Mouse (Mus musculus): Measurements from ENCODE around the gene Zswim1. TPM values are rescaled to one million over a fixed set of nuclear protein-coding genes. Genes with fewer than 3 reads are reported as not detected.
A peak's percentile ranks its signal among the peaks of the same experiment; 100 is the strongest.

Zswim1 gene
- 8.6 TPM in 2 replicates for polyA plus RNA-seq (2014; fragmentation: Nextera tagmentation; extraction: Ambion mirVana)

DNA sequence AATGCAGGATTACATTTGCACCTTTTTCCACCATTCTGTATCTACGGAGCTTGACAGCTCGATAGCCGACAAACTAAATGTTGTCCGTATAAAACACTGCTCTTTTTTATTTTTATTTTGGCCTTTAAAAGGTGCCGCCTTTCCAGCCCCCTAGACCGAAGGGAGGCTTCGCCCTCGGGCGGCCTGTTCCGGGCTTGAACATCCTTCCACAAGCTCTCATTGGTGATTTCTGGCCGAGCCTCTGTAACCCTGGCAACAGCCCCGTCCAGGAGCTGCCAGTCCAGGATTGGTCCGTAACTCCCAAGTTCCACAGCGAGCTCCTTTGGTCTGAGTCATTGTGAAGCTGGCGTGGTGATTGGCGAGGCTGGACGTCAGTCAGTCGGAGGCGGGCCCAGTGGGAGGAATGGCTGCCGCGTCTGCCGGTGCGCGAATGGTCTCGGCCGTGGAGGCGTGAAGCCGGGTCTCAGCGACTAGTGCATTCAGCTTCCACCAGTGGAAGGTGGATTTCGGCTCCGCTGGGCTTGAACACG lies at the start of gene Zswim1:
Zswim1 (plus strand) TSS at position 51 of the 530 bp plus-strand sequence.
- H3K4me1 ChIP-seq (ENCODE audit: control insufficient read depth in 2 of 2, insufficient read depth in 2 of 2, low read length in 2 of 2), result peaks cover under 1 to 4% of the 10 kb centered on the region in 2 experiments; a peak in 1 of 4 replicates
- H3K27ac ChIP-seq (replicated peaks in 1 of 2; ENCODE audit: control insufficient read depth in 1 of 2, insufficient read depth in 1 of 2, low read depth in 2 of 2, low read length in 2 of 2), result peak within 1 kb of the TSS; percentile 71 to 75
- H3K36me3 ChIP-seq (ENCODE audit: control insufficient read depth, insufficient read depth, low read length), result peaks cover 48% of the 10 kb centered on the region
- no peaks in the 10 kb centered on the region for H3K27me3 ChIP-seq (ENCODE audit: control insufficient read depth, insufficient read depth, low read length)
- peak within 1 kb of the TSS; percentile 67 for H3K4me2 ChIP-seq (ENCODE audit: low read length)
- WGBS, result under 1% methylated on average over 32 of the region's 32 CpGs
- peak; percentile 97 for ATAC-seq (ENCODE audit: insufficient number of reproducible peaks, insufficient read depth, low FRiP score, low read depth)
- peak within 1 kb of the TSS; percentile 63 to 65 for H3K4me3 ChIP-seq (ENCODE audit: control insufficient read depth in 1 of 2, insufficient read depth in 1 of 2, low read depth in 1 of 2, low read length in 2 of 2)
- no peaks in the 10 kb centered on the region for H3K9me3 ChIP-seq (ENCODE audit: control insufficient read depth, low read length)
- peak within 1 kb of the TSS; percentile 79 for H3K9ac ChIP-seq (ENCODE audit: low read length)

DNA sequence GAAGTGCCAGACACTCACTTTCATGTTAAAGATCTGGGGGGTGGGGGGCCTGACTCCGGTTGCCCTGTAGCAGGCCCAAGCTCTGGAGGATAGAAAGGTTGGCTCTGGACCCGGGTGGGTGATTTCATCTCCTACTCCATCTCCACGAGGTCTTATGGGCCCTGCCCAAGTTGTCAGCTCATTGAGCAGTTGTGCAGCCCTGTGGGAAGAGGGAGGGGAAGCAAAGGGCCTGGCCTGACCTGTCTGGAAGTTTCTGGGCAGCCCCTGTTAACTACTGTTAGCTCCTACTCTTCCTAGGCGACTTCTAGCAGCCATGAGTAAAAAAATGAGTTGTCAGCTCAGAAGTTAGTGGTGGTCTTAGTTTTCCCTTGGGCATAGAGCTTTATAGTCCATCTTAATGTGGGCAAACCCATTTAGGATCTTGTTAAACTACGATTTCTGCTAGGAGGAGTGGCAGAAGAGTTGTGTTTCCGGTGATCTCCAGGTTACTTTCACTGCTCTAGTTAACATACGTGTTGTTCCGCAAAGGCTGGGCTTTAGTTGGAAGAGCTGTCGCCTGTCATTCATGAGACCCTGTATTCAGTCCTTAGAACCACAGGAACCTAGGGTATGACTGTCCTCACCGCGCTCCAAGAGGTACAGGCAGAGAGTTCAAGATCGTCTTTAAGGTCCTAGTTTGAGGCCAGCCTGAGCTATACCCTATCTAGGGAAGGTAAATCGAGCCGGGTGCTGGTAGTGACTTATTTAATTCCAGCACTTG lies 49.1 kb upstream of the Zswim1 start:
- 76% methylated on average over 14 of the region's 14 CpGs for WGBS
- H3K27ac ChIP-seq (replicated peaks in 1 of 2; ENCODE audit: control insufficient read depth in 1 of 2, insufficient read depth in 1 of 2, low read depth in 2 of 2, low read length in 2 of 2), result 0 out of 4 replicates have a peak overlapping the region, but pooled peaks of 1 of the 2 experiments have one; percentile 6
- ATAC-seq (ENCODE audit: insufficient number of reproducible peaks, insufficient read depth, low FRiP score, low read depth), result no peak

GRCm38 (mm10) chr2:164773989-164774364 lies 48.5 kb upstream of the Zswim1 start:
- Histone ChIP-seq H3K9me3 (ENCODE audit: control insufficient read depth, low read length) (no peaks in the 10 kb centered on the region), H3K4me3 (ENCODE audit: control insufficient read depth in 1 of 2, insufficient read depth in 1 of 2, low read depth in 1 of 2, low read length in 2 of 2) (no peak overlapping the region), H3K36me3 (ENCODE audit: control insufficient read depth, insufficient read depth, low read length) (peaks cover 29% of the 10 kb centered on the region), H3K27me3 (ENCODE audit: control insufficient read depth, insufficient read depth, low read length) (0 out of 2 replicates have a peak, but pooled peaks cover 5% of the 10 kb centered on the region), H3K27ac (replicated peaks in 1 of 2; ENCODE audit: control insufficient read depth in 1 of 2, insufficient read depth in 1 of 2, low read depth in 2 of 2, low read length in 2 of 2) (no peak overlapping the region), H3K9ac (ENCODE audit: low read length) (no peak overlapping the region), H3K4me1 (ENCODE audit: control insufficient read depth in 2 of 2, insufficient read depth in 2 of 2, low read length in 2 of 2) (peaks cover 13 to 23% of the 10 kb centered on the region in 2 experiments), H3K4me2 (ENCODE audit: low read length) (no peak overlapping the region)
- no peak for ATAC-seq (ENCODE audit: insufficient number of reproducible peaks, insufficient read depth, low FRiP score, low read depth)
- 72% methylated on average over 5 of the region's 5 CpGs for whole genome bisulfite sequencing

More for the DNA sequence above, 49.1 kb upstream of the Zswim1 start:
- 0 out of 2 replicates have a peak, but pooled peaks cover 5% of the 10 kb centered on the region for H3K27me3 ChIP-seq (ENCODE audit: control insufficient read depth, insufficient read depth, low read length)
- H3K4me1 ChIP-seq (ENCODE audit: control insufficient read depth in 2 of 2, insufficient read depth in 2 of 2, low read length in 2 of 2), result peaks cover 13 to 23% of the 10 kb centered on the region in 2 experiments
- H3K4me3 ChIP-seq (ENCODE audit: control insufficient read depth in 1 of 2, insufficient read depth in 1 of 2, low read depth in 1 of 2, low read length in 2 of 2), result no peak overlapping the region
- H3K36me3 ChIP-seq (ENCODE audit: control insufficient read depth, insufficient read depth, low read length), result peaks cover 30% of the 10 kb centered on the region
- H3K9me3 ChIP-seq (ENCODE audit: control insufficient read depth, low read length), result no peaks in the 10 kb centered on the region
- H3K4me2 ChIP-seq (ENCODE audit: low read length), result no peak overlapping the region
- no peak overlapping the region for H3K9ac ChIP-seq (ENCODE audit: low read length)

DNA sequence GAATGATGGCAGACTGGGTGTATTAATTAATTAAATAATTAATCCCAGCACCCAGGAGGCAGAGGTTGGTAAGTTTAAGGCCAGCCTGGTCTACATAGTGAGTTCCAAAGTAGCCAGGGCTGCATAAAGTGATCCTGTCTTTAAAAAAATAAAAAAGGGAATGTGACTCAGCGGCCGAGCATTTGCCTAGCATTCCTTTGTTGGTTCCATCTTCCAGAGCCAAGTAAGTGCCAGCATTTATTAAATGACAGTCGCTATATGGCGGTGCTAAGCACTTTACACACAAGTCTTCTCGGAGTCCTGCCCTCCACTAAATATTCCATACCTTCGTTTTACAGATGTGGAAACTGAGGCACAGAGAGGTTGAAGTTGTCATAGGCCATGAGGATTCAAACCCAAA lies 46.4 kb upstream of the Zswim1 start:
- no peak for ATAC-seq (ENCODE audit: insufficient number of reproducible peaks, insufficient read depth, low FRiP score, low read depth)
- H3K9me3 ChIP-seq (ENCODE audit: control insufficient read depth, low read length), result no peaks in the 10 kb centered on the region
- H3K36me3 ChIP-seq (ENCODE audit: control insufficient read depth, insufficient read depth, low read length), result peaks cover 27% of the 10 kb centered on the region
- no peak overlapping the region for H3K4me2 ChIP-seq (ENCODE audit: low read length)
- H3K27ac ChIP-seq (replicated peaks in 1 of 2; ENCODE audit: control insufficient read depth in 1 of 2, insufficient read depth in 1 of 2, low read depth in 2 of 2, low read length in 2 of 2), result no peak overlapping the region
- 0 out of 2 replicates have a peak, but pooled peaks cover 5% of the 10 kb centered on the region for H3K27me3 ChIP-seq (ENCODE audit: control insufficient read depth, insufficient read depth, low read length)
- H3K4me1 ChIP-seq (ENCODE audit: control insufficient read depth in 2 of 2, insufficient read depth in 2 of 2, low read length in 2 of 2), result peaks cover 11 to 12% of the 10 kb centered on the region in 2 experiments
- H3K4me3 ChIP-seq (ENCODE audit: control insufficient read depth in 1 of 2, insufficient read depth in 1 of 2, low read depth in 1 of 2, low read length in 2 of 2), result no peak overlapping the region
- H3K9ac ChIP-seq (ENCODE audit: low read length), result no peak overlapping the region
- 73% methylated on average over 6 of the region's 6 CpGs for WGBS

- Histone ChIP-seq H3K36me3 (ENCODE audit: control insufficient read depth, insufficient read depth, low read length) (peaks cover 21% of the 10 kb centered on the region), H3K9ac (ENCODE audit: low read length) (no peak overlapping the region), H3K9me3 (ENCODE audit: control insufficient read depth, low read length) (no peaks in the 10 kb centered on the region), H3K4me1 (ENCODE audit: control insufficient read depth in 2 of 2, insufficient read depth in 2 of 2, low read length in 2 of 2) (peaks cover 5 to 6% of the 10 kb centered on the region in 2 experiments; a peak in 3 of 4 replicates), H3K4me2 (ENCODE audit: low read length) (no peak overlapping the region), H3K4me3 (ENCODE audit: control insufficient read depth in 1 of 2, insufficient read depth in 1 of 2, low read depth in 1 of 2, low read length in 2 of 2) (no peak overlapping the region), H3K27ac (replicated peaks in 1 of 2; ENCODE audit: control insufficient read depth in 1 of 2, insufficient read depth in 1 of 2, low read depth in 2 of 2, low read length in 2 of 2) (no peak overlapping the region), H3K27me3 (ENCODE audit: control insufficient read depth, insufficient read depth, low read length) (0 out of 2 replicates have a peak, but pooled peaks cover 5% of the 10 kb centered on the region)
- WGBS, result 55% methylated on average over 17 of the region's 17 CpGs
- no peak for ATAC-seq (ENCODE audit: insufficient number of reproducible peaks, insufficient read depth, low FRiP score, low read depth)
Observed at GRCm38 (mm10) chr2:164776801-164777200, 45.7 kb upstream of the Zswim1 start.

DNA sequence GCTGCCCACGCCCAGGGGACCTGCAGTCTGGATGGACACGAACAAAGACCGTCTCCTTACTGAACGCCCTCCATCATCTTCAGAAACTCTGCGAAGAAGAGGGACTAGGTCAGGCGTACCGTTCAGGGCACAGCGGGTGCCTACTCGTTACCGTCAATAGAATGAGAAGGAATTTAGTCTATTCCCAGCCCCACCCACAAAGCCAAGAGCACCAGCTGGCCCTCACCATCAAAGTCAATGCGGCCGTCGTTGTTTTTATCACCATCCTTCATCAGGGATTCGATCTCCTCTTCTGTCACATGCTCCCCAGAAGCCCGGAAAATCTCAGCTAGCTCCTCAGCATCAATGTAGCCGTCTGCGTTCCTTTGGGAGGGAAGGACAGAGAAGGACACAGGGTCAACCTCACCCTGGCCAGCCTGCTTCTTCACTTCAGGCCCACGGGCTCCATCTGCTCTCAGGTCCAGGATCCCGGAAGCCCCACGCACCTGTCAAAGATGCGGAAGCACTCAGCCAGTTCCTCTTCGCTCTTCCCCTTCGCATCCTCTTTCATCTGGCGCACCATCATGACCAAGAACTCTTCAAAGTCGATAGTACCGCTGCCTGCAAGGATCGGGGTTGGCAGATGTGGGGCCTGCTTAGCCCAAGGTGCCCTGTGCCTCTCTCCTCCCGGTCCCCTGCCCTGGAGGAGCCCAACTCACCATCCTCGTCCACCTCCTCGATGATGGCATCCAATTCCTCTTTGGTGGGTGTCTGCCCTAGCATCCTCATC lies 45.1 kb upstream of the Zswim1 start:
- 78% methylated on average over 30 of the region's 30 CpGs for whole genome bisulfite sequencing

GRCm38 (mm10) chr2:164778015-164778287 lies 44.5 kb upstream of the Zswim1 start:
- no peak for ATAC-seq (ENCODE audit: insufficient number of reproducible peaks, insufficient read depth, low FRiP score, low read depth)
- H3K27ac ChIP-seq (replicated peaks in 1 of 2; ENCODE audit: control insufficient read depth in 1 of 2, insufficient read depth in 1 of 2, low read depth in 2 of 2, low read length in 2 of 2), result no peak overlapping the region
- H3K9me3 ChIP-seq (ENCODE audit: control insufficient read depth, low read length), result no peaks in the 10 kb centered on the region
- H3K4me2 ChIP-seq (ENCODE audit: low read length), result no peak overlapping the region
- H3K27me3 ChIP-seq (ENCODE audit: control insufficient read depth, insufficient read depth, low read length), result 0 out of 2 replicates have a peak, but pooled peaks cover 5% of the 10 kb centered on the region
- no peak overlapping the region for H3K9ac ChIP-seq (ENCODE audit: low read length)
- WGBS, result 90% methylated on average over 11 of the region's 11 CpGs
- no peaks in the 10 kb centered on the region; a peak in 1 of 4 replicates for H3K4me1 ChIP-seq (ENCODE audit: control insufficient read depth in 2 of 2, insufficient read depth in 2 of 2, low read length in 2 of 2)
- peaks cover 9% of the 10 kb centered on the region for H3K36me3 ChIP-seq (ENCODE audit: control insufficient read depth, insufficient read depth, low read length)
- H3K4me3 ChIP-seq (ENCODE audit: control insufficient read depth in 1 of 2, insufficient read depth in 1 of 2, low read depth in 1 of 2, low read length in 2 of 2), result no peak overlapping the region

More for the DNA sequence above, 45.1 kb upstream of the Zswim1 start:
- Histone ChIP-seq H3K9me3 (ENCODE audit: control insufficient read depth, low read length) (no peaks in the 10 kb centered on the region), H3K27me3 (ENCODE audit: control insufficient read depth, insufficient read depth, low read length) (0 out of 2 replicates have a peak, but pooled peaks cover 5% of the 10 kb centered on the region), H3K4me1 (ENCODE audit: control insufficient read depth in 2 of 2, insufficient read depth in 2 of 2, low read length in 2 of 2) (no peaks in the 10 kb centered on the region; a peak in 1 of 4 replicates), H3K4me2 (ENCODE audit: low read length) (no peak overlapping the region), H3K27ac (replicated peaks in 1 of 2; ENCODE audit: control insufficient read depth in 1 of 2, insufficient read depth in 1 of 2, low read depth in 2 of 2, low read length in 2 of 2) (no peak overlapping the region), H3K36me3 (ENCODE audit: control insufficient read depth, insufficient read depth, low read length) (peaks cover 15% of the 10 kb centered on the region), H3K9ac (ENCODE audit: low read length) (no peak overlapping the region), H3K4me3 (ENCODE audit: control insufficient read depth in 1 of 2, insufficient read depth in 1 of 2, low read depth in 1 of 2, low read length in 2 of 2) (no peak overlapping the region)
- no peak for ATAC-seq (ENCODE audit: insufficient number of reproducible peaks, insufficient read depth, low FRiP score, low read depth)
